Mouse (Mus musculus): Measurements from ENCODE around the gene Kap.
"Not testable (repeated sequence)": the region's sequence is repeated elsewhere in the genome, so short reads cannot be mapped to it uniquely, and the experiment has no call there.

Gene Kap

DNA sequence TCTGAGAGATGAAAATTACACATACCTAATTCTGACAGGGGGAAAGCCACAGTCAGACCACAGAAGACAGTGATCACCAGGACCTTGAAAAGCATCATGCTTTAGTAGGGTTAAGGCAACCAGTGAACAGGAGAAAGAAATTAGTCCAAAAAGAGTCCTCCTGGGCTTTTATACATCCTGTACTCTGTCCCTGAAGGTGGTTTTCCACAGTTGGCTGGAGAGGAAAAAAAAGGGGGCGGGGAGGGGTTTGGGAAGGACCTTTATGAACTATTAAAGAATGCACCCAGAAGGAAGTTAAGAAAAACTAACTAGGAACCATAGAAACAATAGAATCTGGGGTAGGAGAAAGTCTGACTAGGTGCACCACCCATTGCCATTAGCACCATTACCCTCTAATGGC, at the start of gene Kap:
Gene Kap, minus strand, starts transcription at position 237 of the 400 bp plus-strand sequence.
- DNase-seq (ENCODE audit: low read depth), result no peak

DNA sequence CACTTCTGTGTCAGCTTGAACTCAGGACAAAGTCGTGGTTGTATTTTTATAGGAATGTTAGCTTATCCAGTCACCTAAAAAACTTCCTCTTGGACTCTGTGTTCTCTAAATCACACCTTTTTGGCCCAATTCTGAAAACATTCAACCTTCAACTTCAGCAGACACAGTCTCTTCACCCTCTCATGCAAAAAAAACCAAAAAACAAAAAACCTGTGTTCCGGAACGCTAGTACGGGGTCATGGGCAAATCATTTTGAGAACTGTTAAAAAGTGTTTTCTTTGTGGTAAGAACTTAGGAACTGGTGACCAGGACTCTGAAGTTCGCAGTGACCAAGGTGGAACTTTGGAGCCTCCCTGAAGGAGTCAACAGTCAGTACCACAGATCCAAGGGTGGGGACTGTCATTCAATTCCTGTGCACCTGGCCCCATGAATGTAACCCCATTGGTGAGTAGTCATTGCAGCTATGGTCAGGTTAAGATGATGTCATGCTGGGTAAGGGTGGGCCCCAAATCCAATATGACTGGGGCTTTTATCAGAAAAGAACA, 32.4 kb upstream of the Kap start:
- DNase-seq (ENCODE audit: low read depth), result no peak

DNA sequence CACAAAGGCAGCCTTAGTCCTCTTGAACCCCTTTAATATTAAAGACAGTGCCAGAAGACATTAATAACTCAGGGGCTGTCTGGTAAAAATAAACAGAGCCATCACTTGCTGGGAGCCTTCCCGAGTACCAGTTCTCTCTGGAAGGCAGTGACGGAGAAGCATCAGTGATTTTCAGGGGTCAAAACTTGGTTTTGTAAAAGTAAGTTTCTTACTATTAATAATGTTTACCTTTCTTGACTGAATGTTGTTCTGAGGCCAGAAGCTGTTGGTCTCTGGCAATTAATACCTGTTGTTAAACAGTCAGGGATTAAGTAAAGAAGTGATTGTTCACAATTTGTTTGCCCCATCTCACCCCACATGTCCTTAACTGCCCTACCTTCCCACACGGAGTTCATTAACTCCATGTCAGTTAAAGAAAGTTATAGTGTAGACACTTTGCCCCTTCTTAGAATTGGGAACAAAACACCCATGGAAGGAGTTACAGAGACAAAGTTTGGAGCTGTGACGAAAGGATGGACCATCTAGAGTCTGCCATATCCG, 30.0 kb upstream of the Kap start:
- DNase-seq (ENCODE audit: low read depth), result no peak

DNA sequence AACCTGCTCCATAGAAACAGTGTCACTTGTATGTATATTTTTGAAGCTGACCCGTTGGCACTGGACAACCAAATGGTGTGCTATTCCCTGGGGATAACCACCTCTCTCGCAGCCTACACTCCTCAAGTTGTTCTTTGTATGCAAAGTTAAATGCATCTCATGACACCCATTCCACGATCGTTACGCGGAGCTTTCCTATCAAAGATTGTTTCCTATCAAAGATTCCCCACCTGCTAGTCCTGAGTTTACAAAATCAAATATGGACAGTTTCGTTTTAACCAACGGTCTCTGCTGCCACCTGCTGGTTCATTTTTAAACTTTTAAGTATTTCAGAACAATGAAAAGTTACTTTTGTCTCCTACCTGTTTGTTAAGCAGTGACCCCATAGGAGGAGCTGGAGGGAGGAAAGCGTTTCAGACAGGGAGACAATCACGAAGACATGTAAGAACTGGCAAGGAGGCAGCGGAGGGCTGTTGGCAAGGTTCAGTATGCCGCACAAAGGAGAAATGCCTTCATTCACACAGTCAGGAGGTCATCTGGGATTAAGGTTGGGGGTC, 22.4 kb upstream of the Kap start:
- DNase-seq (ENCODE audit: low read depth), result peak; percentile 22

DNA sequence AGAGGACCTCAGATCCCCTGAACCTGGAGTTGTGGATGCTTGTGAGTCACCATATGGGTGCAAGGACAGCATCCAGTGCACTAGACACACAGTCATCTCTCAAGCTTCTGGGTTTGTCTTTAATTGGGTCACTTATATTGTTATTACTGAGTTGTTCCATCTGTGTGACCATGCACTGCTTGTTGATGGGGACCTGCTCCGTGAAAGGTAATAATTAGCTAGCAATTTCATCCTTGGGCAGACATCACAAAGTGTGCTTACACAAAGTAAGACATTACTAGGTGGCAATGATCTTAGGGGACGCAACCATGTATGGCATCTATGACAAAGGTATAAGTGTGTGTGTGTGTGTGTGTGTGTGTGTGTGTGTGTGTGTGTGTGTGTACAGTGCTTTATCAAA, 19.1 kb upstream of the Kap start:
- no peak for DNase-seq (ENCODE audit: low read depth)

DNA sequence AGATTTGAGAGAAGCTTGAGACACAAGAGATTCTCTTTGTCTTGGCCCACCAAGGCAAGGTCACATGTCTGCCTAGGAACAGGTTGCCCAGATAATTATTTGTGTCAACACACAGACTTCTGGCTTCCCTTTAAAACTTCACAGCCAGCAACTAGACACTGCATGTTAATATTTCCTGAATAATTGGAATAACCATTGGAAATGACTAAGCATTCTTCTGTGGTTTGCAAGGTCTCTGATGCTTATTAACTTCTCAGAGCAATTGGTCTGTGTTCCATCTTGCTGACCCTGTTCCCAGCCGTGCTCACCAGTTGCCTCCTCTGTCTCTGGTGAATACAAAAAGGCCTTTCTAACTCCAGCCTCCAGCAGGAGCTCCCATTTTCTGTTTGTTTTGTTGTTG, 17.6 kb upstream of the Kap start:
- DNase-seq (ENCODE audit: low read depth), result no peak

DNA sequence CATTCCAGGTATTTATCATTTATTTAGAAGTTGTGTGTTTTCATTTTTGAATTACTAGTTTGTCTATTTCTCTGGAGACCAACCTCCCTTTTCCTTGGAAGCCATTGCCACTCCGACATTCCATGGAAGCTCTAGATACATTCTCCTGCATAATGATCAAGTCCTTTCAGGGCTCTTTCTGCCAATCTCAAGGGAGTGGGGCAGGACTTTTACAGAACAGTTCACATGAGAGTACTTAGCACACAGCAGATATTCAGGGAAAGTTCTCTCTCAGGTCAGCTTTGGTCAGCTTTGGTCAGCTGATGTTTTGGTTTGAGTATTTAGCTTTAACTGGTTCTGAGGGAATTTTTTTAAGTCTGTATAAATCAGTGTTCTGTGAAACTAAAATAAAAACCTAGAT, 14.8 kb upstream of the Kap start:
- DNase-seq (ENCODE audit: low read depth), result no peak

DNA sequence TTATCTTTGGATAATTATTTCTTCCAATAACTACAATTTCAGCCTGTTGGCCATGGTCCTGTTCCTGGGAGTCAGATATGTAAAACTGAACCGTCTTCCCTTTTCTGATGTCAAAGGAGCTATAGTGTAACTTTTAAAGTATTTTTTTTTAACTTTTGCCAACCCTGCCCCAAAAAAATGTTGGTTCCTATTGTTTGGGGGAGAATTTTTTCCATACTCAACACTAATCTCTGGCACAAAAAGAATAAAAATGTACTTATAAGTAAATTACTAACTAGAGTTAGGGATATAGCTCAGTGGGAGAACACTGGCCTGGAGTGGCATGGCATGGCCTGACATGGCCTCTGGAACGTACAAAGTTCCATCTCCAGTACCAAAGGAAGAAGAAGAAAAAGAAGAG, 2.3 kb upstream of the Kap start:
- no peak for DNase-seq (ENCODE audit: low read depth)

DNA sequence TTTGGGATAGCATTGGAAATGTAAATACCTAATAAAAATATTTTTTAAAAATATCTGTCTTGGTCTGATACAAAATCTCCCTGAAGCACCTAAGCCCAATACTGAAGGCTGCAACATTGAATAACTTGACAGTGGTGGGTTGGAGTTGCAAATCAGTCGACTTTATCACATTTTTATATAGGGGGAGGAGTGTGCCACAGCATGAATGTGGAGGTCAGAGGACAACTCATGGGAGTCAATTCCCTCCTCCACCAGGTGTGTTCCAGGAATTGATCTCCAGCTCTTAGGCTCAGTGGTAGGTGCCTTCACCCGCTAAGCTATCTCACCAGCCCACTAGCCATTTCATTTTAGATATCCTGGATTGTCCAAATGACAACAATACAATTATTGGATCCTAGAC, 4.2 kb downstream of the Kap start:
- no peak for DNase-seq (ENCODE audit: low read depth)

DNA sequence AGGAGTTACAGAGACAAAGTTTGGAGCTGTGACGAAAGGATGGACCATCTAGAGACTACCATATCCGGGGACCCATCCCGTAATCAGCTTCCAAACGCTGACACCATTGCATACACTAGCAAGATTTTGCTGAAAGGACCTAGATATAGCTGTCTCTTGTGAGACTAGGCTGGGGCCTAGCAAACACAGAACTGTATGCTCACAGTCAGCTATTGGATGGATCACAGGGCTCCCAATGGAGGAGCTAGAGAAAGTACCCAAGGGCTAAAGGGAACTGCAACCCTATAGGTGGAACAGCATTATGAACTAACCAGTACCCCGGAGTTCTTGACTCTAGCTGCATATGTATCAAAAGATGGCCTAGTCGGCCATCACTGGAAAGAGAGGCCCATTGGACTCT, 4.7 kb downstream of the Kap start:
- DNase-seq (ENCODE audit: low read depth), result not testable (repeated sequence)

DNA sequence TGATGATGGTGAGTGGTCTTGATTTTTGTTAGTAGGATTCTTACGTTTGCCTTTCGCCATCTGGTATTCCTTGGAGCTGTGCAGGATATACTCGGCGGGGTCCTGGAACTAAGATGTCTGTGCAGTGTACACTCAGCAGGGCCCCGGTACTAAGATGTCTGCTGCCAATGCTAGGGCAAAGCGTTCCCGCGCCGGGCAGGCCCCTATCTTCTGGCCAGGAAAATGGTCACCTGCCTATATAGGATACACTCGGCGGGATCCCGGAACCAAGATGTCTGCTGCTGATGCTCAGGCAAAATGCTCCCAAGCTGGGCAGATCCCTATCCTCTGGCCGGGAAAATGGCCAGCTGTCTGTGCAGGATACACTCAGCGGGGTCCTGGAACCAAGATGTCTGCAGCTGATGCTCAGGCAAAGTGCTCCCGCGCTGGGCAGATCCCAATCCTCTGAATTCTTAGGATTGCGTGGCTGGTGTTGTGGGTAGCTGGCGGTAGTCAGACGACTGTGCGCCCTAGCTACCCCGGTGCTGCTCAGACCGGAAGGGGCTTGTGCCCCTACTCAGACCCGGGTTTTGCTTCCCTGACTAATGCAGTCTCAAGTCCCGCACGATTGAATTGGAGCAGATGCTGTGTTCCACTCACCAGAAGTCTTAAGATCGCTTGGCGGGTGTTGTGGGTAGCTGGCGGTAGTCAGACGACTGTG, 15.1 kb downstream of the Kap start:
- not testable (repeated sequence) for DNase-seq (ENCODE audit: low read depth)

DNA sequence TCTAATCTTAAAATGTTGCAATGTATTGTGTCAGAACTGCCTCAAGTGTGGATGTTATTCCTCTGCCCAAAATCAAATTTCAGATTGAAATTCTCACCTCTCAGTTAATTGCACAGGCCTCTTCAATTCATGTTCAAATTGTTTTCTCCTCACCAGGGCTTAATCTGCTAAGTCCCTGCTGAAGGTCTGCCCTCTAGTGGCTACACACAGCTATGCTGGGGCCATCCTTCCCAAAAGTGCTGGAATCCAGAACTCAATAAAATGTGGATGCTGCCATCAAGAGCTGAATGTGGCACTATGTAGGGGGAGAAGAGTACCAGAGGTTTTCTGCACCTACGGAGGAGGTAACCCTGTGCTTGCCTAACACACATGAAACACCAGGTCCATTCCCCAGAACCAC, 41.2 kb downstream of the Kap start:
- no peak for DNase-seq (ENCODE audit: low read depth)

Measured in c-Kit-positive CD71-positive TER-119-negative erythroid progenitor cells, embryonic 14.5 days (primary cell).